ENCODE assay signal across 8 mouse cellular contexts in genomic region chr3:65928614-65929272, GRCm38 (mm10). TPM values are rescaled to one million over a fixed set of nuclear protein-coding genes. Genes with fewer than 3 reads are reported as not detected.
DNase-seq lines count a peak whose midpoint lies in the region; ATAC-seq and TF ChIP-seq lines count a peak whose summit lies in the region.

No protein-coding gene starts in this region.

- H3K4me2 ChIP-seq in lung, postnatal 0 days (replicated peaks; ENCODE audit: low read depth, low read length), result peak overlapping the region; percentile 43; the same call in 1 of the 2 replicates
- peak overlapping the region; percentile 39 for H3K4me2 ChIP-seq in forebrain, embryonic 12.5 days
- peak overlapping the region; percentile 48; the same call in 1 of the 2 replicates for H3K4me2 ChIP-seq in liver, embryonic 15.5 days
- H3K4me2 ChIP-seq in stomach, postnatal 0 days (replicated peaks; ENCODE audit: low read depth), result peak overlapping the region; percentile 21; the same call in 1 of the 2 replicates

- 63% methylated on average over 4 of the region's 4 CpGs for WGBS in lung, postnatal 0 days
- WGBS in forebrain, embryonic 12.5 days, result 21% methylated on average over 4 of the region's 4 CpGs
- 50% methylated on average over 4 of the region's 4 CpGs for WGBS in liver, embryonic 15.5 days (ENCODE audit: insufficient replicate concordance)
- 53% methylated on average over 4 of the region's 4 CpGs for WGBS in stomach, postnatal 0 days

- ATAC-seq in lung, postnatal 0 days, result no peak
- peak; percentile 34 for ATAC-seq in forebrain, embryonic 12.5 days (ENCODE audit: low FRiP score)
- ATAC-seq in liver, embryonic 15.5 days (ENCODE audit: insufficient read depth), result no peak
- 0 out of 2 replicates have a peak, but pooled peaks have one; percentile 0 for ATAC-seq in stomach, postnatal 0 days (ENCODE audit: low FRiP score, low TSS enrichment)
- ATAC-seq in activated CD4-positive, CD25-positive, alpha-beta regulatory T cell, adult 4 months, result no peak
- no peak for ATAC-seq in CD4-positive, CD25-positive, alpha-beta regulatory T cell, adult 4 months

- H3K4me3 ChIP-seq in lung, postnatal 0 days (ENCODE audit: low read depth, low read length), result no peak overlapping the region
- peak overlapping the region; percentile 14; the same call in 1 of the 2 replicates for H3K4me3 ChIP-seq in forebrain, embryonic 12.5 days (replicated peaks)
- no peak overlapping the region for H3K4me3 ChIP-seq in liver, embryonic 15.5 days (replicated peaks)
- no peak overlapping the region for H3K4me3 ChIP-seq in stomach, postnatal 0 days (ENCODE audit: low read depth, low read length)

- no peak for DNase-seq in lung, postnatal 0 days (ENCODE audit: low spot score)
- no peak for DNase-seq in lung, postnatal 25 days (ENCODE audit: low spot score)
- no peak for DNase-seq in stomach, postnatal 0 days (ENCODE audit: low spot score)
- DNase-seq in frontal cortex, postnatal 14 days (ENCODE audit: low spot score in 2 of 2), result no peak

- H3K4me1 ChIP-seq in lung, postnatal 0 days (ENCODE audit: insufficient read depth, low read depth, low read length), result peaks cover 17% of the 10 kb centered on the region
- peaks cover 17% of the 10 kb centered on the region for H3K4me1 ChIP-seq in forebrain, embryonic 12.5 days
- H3K4me1 ChIP-seq in liver, embryonic 15.5 days (replicated peaks), result peaks cover 23% of the 10 kb centered on the region
- H3K4me1 ChIP-seq in stomach, postnatal 0 days (replicated peaks; ENCODE audit: control insufficient read depth, insufficient read depth), result 0 out of 2 replicates have a peak, but pooled peaks cover 2% of the 10 kb centered on the region

- H3K9ac ChIP-seq in lung, postnatal 0 days (replicated peaks; ENCODE audit: low read depth), result no peak overlapping the region
- H3K9ac ChIP-seq in forebrain, embryonic 12.5 days, result no peak overlapping the region
- no peak overlapping the region for H3K9ac ChIP-seq in liver, embryonic 15.5 days
- H3K9ac ChIP-seq in stomach, postnatal 0 days (ENCODE audit: low read length), result no peak overlapping the region

- no peak for TF ChIP-seq EP300 in lung, postnatal 0 days (IDR thresholded peaks at IDR 0.05)
- no peak for TF ChIP-seq EP300 in stomach, postnatal 0 days (optimal IDR thresholded peaks at IDR 0.05)

- H3K36me3 ChIP-seq in lung, postnatal 0 days (ENCODE audit: insufficient read depth, low read length), result no peaks in the 10 kb centered on the region
- H3K36me3 ChIP-seq in forebrain, embryonic 12.5 days (replicated peaks), result no peaks in the 10 kb centered on the region
- H3K36me3 ChIP-seq in liver, embryonic 15.5 days (replicated peaks), result no peaks in the 10 kb centered on the region
- no peaks in the 10 kb centered on the region for H3K36me3 ChIP-seq in stomach, postnatal 0 days (ENCODE audit: control insufficient read depth, insufficient read depth, low read length)

- no peak overlapping the region for H3K27ac ChIP-seq in lung, postnatal 0 days (ENCODE audit: low read length)
- peak overlapping the region; percentile 71 for H3K27ac ChIP-seq in forebrain, embryonic 12.5 days
- no peak overlapping the region for H3K27ac ChIP-seq in liver, embryonic 15.5 days (replicated peaks)
- 0 out of 2 replicates have a peak overlapping the region, but pooled peaks have one; percentile 8 for H3K27ac ChIP-seq in stomach, postnatal 0 days (replicated peaks)

- no peak for TF ChIP-seq CTCF in lung, postnatal 0 days (IDR thresholded peaks at IDR 0.05)
- no peak for TF ChIP-seq CTCF in stomach, postnatal 0 days (IDR thresholded peaks at IDR 0.05; ENCODE audit: low read depth)

- H3K27me3 ChIP-seq in lung, postnatal 0 days (replicated peaks; ENCODE audit: insufficient read depth, low read length), result no peaks in the 10 kb centered on the region
- no peaks in the 10 kb centered on the region; the same call in 1 of the 2 replicates for H3K27me3 ChIP-seq in forebrain, embryonic 12.5 days
- no peaks in the 10 kb centered on the region for H3K27me3 ChIP-seq in liver, embryonic 15.5 days
- no peaks in the 10 kb centered on the region for H3K27me3 ChIP-seq in stomach, postnatal 0 days (ENCODE audit: control insufficient read depth, insufficient read depth, low read length)

- H3K9me3 ChIP-seq in lung, postnatal 0 days (ENCODE audit: low read length), result no peaks in the 10 kb centered on the region
- no peaks in the 10 kb centered on the region for H3K9me3 ChIP-seq in forebrain, embryonic 12.5 days
- no peaks in the 10 kb centered on the region for H3K9me3 ChIP-seq in liver, embryonic 15.5 days (replicated peaks)
- H3K9me3 ChIP-seq in stomach, postnatal 0 days (ENCODE audit: control insufficient read depth, low read length), result no peaks in the 10 kb centered on the region

RNA-seq across cellular contexts. Expression of gene Ccnl1, which starts 29.3 kb away (rescaled TPM):
- 94.5 and 99.4 TPM in 2 replicates for polyA plus RNA-seq in lung, postnatal 0 days (2015; fragmentation: Nextera tagmentation; extraction: Ambion mirVana)
- polyA plus RNA-seq in forebrain, embryonic 12.5 days (2016; fragmentation: Nextera tagmentation; extraction: Ambion mirVana), result 126 and 139 TPM in 2 replicates
- 45.2 and 48.0 TPM in 2 replicates for polyA plus RNA-seq in liver, embryonic 15.5 days (2015; fragmentation: Nextera tagmentation; extraction: Ambion mirVana)
- 51.4 and 54.3 TPM in 2 replicates for polyA plus RNA-seq in stomach, postnatal 0 days (2015; fragmentation: Nextera tagmentation; extraction: Ambion mirVana)
- 10 to 100 TPM; 49.5 to 75.2 TPM for polyA plus RNA-seq in activated CD4-positive, CD25-positive, alpha-beta regulatory T cell, adult 4 months (2017; shearing (Covaris generic))
- 10 to 100 TPM; 49.5 to 88.6 TPM for polyA plus RNA-seq in CD4-positive, CD25-positive, alpha-beta regulatory T cell, adult 4 months (2017; shearing (Covaris generic))

Comparison
In these comparisons a context has a peak if more than half of its experiments do, and no peak if none do; other contexts are left out.
1. ATAC-seq: peak in forebrain, embryonic 12.5 days (single experiment) and stomach, postnatal 0 days (single experiment); none in lung, postnatal 0 days (single experiment), liver, embryonic 15.5 days (single experiment), activated CD4-positive, CD25-positive, alpha-beta regulatory T cell, adult 4 months (single experiment) and CD4-positive, CD25-positive, alpha-beta regulatory T cell, adult 4 months (single experiment).
2. H3K27ac ChIP-seq: peak in forebrain, embryonic 12.5 days (single experiment) and stomach, postnatal 0 days (single experiment); none in lung, postnatal 0 days (single experiment) and liver, embryonic 15.5 days (single experiment).
3. Peak in every context shown above with its lines, with median percentiles within 50 percentile points of each other: H3K4me2 ChIP-seq.